Mouse (Mus musculus): ENCODE data around the gene Mfng. TPM values are rescaled to one million over a fixed set of nuclear protein-coding genes. Genes with fewer than 3 reads are reported as not detected.

The Mfng gene
- total and polyA plus RNA-seq, 3 experiments: 35.2 to 63.7 (median 52.5) TPM

DNA sequence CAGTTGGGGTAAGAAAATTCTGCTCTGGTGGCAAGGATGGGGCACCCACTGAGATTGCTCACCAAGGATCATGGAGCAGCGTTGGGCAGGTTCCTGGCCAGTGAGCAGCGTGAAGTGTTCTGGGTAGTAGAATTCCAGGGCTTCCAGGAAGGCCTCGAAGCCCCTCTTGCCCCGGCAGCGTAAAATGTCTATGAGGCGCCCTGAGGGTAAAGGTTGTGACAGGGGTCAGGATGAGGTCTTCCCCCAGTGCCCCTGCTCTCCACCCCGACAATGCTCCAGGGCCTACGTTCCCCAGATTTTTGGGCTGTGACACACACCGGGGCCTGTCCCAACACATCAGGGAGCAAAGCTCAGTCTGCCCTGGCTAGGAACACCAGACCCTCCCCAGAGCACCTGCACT lies 28.3 kb upstream of the Mfng start:
- no peak overlapping the region for H3K4me2 ChIP-seq (ENCODE audit: insufficient read depth, low read depth, poor library complexity, severe bottlenecking)
- peaks cover 90% of the 10 kb centered on the region for H3K27me3 ChIP-seq (replicated peaks)
- no peak overlapping the region for H3K27ac ChIP-seq (ENCODE audit: insufficient read depth, low read depth)
- in situ Hi-C loops (cut with MboI; ENCODE audit: low pct_ligation_motif_present, low pct_unique_long_range_greater_than_20kb, low sequenced_read_pairs): no loop called here
- TF ChIP-seq POLR2AphosphoS2 (IDR thresholded peaks at IDR 0.05; ENCODE audit: low read depth, low read length): no peak
- TF ChIP-seq JUN (IDR thresholded peaks at IDR 0.05; ENCODE audit: insufficient read depth, low read depth, low read length): no peak
- TF ChIP-seq TCF12 (IDR thresholded peaks at IDR 0.05; ENCODE audit: low read depth, low read length): no peak
- no peak for TF ChIP-seq USF2 (conservative IDR thresholded peaks at IDR 0.05; ENCODE audit: low read depth, low read length)
- TF ChIP-seq MEF2A (IDR thresholded peaks at IDR 0.05; ENCODE audit: borderline replicate concordance, low read depth, low read length): no peak
- TF ChIP-seq ZKSCAN1 (IDR thresholded peaks at IDR 0.05; ENCODE audit: borderline replicate concordance, low read depth, low read length): no peak
- TF ChIP-seq MXI1 (IDR thresholded peaks at IDR 0.05; ENCODE audit: low read depth, low read length): no peak
- TF ChIP-seq UBTF (IDR thresholded peaks at IDR 0.05; ENCODE audit: low read depth, low read length): no peak
- no peak for TF ChIP-seq BHLHE40 (IDR thresholded peaks at IDR 0.05; ENCODE audit: low read depth, low read length)
- no peak for TF ChIP-seq MAZ (IDR thresholded peaks at IDR 0.05; ENCODE audit: low read depth, low read length)
- no peak for TF ChIP-seq TBP (conservative IDR thresholded peaks at IDR 0.05; ENCODE audit: low read depth, low read length)
- no peak for TF ChIP-seq EP300 (IDR thresholded peaks at IDR 0.05; ENCODE audit: low read length)
- TF ChIP-seq ZMIZ1 (IDR thresholded peaks at IDR 0.05; ENCODE audit: low read depth, low read length): no peak
- no peak for TF ChIP-seq ELF1 (IDR thresholded peaks at IDR 0.05; ENCODE audit: low read depth, low read length)
- no peak for TF ChIP-seq SMC3 (IDR thresholded peaks at IDR 0.05; ENCODE audit: low read depth, low read length)
- no peak for TF ChIP-seq MYC (IDR thresholded peaks at IDR 0.05; ENCODE audit: low read depth, low read length)
- no peak for TF ChIP-seq USF1 (IDR thresholded peaks at IDR 0.05; ENCODE audit: low read depth, low read length)
- TF ChIP-seq ETS1 (conservative IDR thresholded peaks at IDR 0.05; ENCODE audit: low read depth, low read length): no peak
- no peaks in the 10 kb centered on the region for H3K36me3 ChIP-seq (replicated peaks in 1 of 2; ENCODE audit: control insufficient read depth in 1 of 2, insufficient read depth in 1 of 2, low read length in 1 of 2)
- peaks cover 4% of the 10 kb centered on the region for H3K9me3 ChIP-seq (replicated peaks; ENCODE audit: low read length)
- dilution Hi-C loops (cut with MboI; ENCODE audit: extremely low pct_ligation_motif_present, extremely low pct_unique_long_range_greater_than_20kb, low sequenced_read_pairs): no loop called here
- H3K4me1 ChIP-seq (ENCODE audit: control insufficient read depth in 1 of 2, insufficient read depth in 2 of 2): peaks cover 21 to 28% of the 10 kb centered on the region in 2 experiments
- no peaks in the 10 kb centered on the region for H3K79me2 ChIP-seq (replicated peaks; ENCODE audit: control insufficient read depth, extremely low read depth, insufficient read depth, poor library complexity, severe bottlenecking)
- H3K4me3 ChIP-seq (replicated peaks in 1 of 3; ENCODE audit: low read depth in 2 of 3, low read length in 2 of 3, poor library complexity in 1 of 3): no peak overlapping the region
- no peak for DNase-seq (ENCODE audit: extremely low read depth)
- no peak overlapping the region for H3K9ac ChIP-seq (ENCODE audit: insufficient read depth, low read depth)

DNA sequence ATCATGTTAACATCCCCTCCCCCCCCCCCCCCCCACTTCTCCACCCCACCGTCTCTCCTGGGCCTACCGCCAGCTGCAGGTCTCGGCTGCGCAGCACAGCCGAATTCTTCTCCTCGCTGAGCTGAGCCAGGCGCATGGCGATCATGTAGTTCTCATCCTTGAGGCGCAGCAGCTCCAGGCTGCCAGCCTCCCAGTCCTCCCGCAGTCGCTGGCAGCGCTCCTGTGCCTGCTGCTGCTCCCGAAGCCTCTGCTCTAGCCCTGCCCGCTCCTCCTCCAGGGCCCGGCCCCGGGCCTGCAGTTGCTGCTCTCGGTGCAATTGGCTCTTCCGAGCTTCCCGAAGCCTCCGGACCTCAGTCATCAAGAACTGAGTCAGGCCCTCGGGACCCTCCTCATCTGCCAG lies 25.8 kb upstream of the Mfng start:
- no peak overlapping the region for H3K9ac ChIP-seq (ENCODE audit: insufficient read depth, low read depth)

More for the DNA sequence above, 25.8 kb upstream of the Mfng start:
- Histone ChIP-seq H3K9me3 (replicated peaks; ENCODE audit: low read length) (peaks cover 4% of the 10 kb centered on the region), H3K4me1 (ENCODE audit: control insufficient read depth in 1 of 2, insufficient read depth in 2 of 2) (peaks cover 15 to 19% of the 10 kb centered on the region in 2 experiments), H3K27me3 (replicated peaks) (peaks cover 92% of the 10 kb centered on the region), H3K27ac (ENCODE audit: insufficient read depth, low read depth) (no peak overlapping the region), H3K4me3 (replicated peaks in 1 of 3; ENCODE audit: low read depth in 2 of 3, low read length in 2 of 3, poor library complexity in 1 of 3) (no peak overlapping the region), H3K36me3 (replicated peaks in 1 of 2; ENCODE audit: control insufficient read depth in 1 of 2, insufficient read depth in 1 of 2, low read length in 1 of 2) (no peaks in the 10 kb centered on the region), H3K4me2 (ENCODE audit: insufficient read depth, low read depth, poor library complexity, severe bottlenecking) (no peak overlapping the region), H3K79me2 (replicated peaks; ENCODE audit: control insufficient read depth, extremely low read depth, insufficient read depth, poor library complexity, severe bottlenecking) (no peaks in the 10 kb centered on the region)
- TF ChIP-seq MEF2A (IDR thresholded peaks at IDR 0.05; ENCODE audit: borderline replicate concordance, low read depth, low read length): no peak
- no peak for TF ChIP-seq HCFC1 (IDR thresholded peaks at IDR 0.05; ENCODE audit: low read depth, low read length)
- no peak for TF ChIP-seq ZKSCAN1 (IDR thresholded peaks at IDR 0.05; ENCODE audit: borderline replicate concordance, low read depth, low read length)
- no peak for TF ChIP-seq NRF1 (IDR thresholded peaks at IDR 0.05; ENCODE audit: low read depth, low read length)
- TF ChIP-seq UBTF (IDR thresholded peaks at IDR 0.05; ENCODE audit: low read depth, low read length): no peak
- TF ChIP-seq SMC3 (IDR thresholded peaks at IDR 0.05; ENCODE audit: low read depth, low read length): no peak
- TF ChIP-seq ZC3H11A (IDR thresholded peaks at IDR 0.05; ENCODE audit: low read depth, low read length): no peak
- no peak for TF ChIP-seq JUND (conservative IDR thresholded peaks at IDR 0.05; ENCODE audit: low read depth, low read length)
- no peak for TF ChIP-seq MAX (IDR thresholded peaks at IDR 0.05; ENCODE audit: low read length)
- in situ Hi-C loops (cut with MboI; ENCODE audit: low pct_ligation_motif_present, low pct_unique_long_range_greater_than_20kb, low sequenced_read_pairs) (no loop called here), dilution Hi-C loops (cut with MboI; ENCODE audit: extremely low pct_ligation_motif_present, extremely low pct_unique_long_range_greater_than_20kb, low sequenced_read_pairs) (no loop called here)
- DNase-seq (ENCODE audit: extremely low read depth): no peak

All from CH12.LX (cell line).